Mouse (Mus musculus) forebrain, embryonic 13.5 days (tissue): ENCODE results near the gene Olfm1. TPM values are rescaled to one million over a fixed set of nuclear protein-coding genes. Genes with fewer than 3 reads are reported as not detected.

Experiments used
- ATAC-seq: fragments of 200-750 bp; cut with Nextera tagmentation; 2 replicates; pipeline ENCODE4 v1.8.0; 2017
- H3K27ac ChIP-seq: fragments of 300-500 bp; sonication (generic); 2 replicates; pipeline ENCODE4 v1.5.1; 2015; ENCODE audit warnings: inconsistent platforms, mild to moderate bottlenecking, moderate library complexity
- H3K27me3 ChIP-seq: fragments of 300-500 bp; sonication (generic); 2 replicates; pipeline ENCODE4 v1.6.1; 2015; ENCODE audit warnings: mild to moderate bottlenecking, inconsistent platforms
- H3K36me3 ChIP-seq: fragments of 300-500 bp; sonication (generic); 2 replicates; pipeline ENCODE4 v1.6.1; 2015; ENCODE audit warnings: mild to moderate bottlenecking, inconsistent platforms; ENCODE audit not compliant: poor library complexity, severe bottlenecking
- H3K4me1 ChIP-seq: fragments of 300-500 bp; sonication (generic); 2 replicates; pipeline ENCODE4 v1.6.1; 2015; ENCODE audit warnings: inconsistent platforms
- H3K4me2 ChIP-seq: fragments of 300-500 bp; sonication (generic); 2 replicates; pipeline ENCODE4 v1.6.1; 2015; ENCODE audit warnings: inconsistent platforms, mild to moderate bottlenecking, moderate library complexity
- H3K4me3 ChIP-seq: fragments of 300-500 bp; sonication (generic); 2 replicates; pipeline ENCODE4 v1.5.1; 2015; ENCODE audit warnings: mild to moderate bottlenecking, inconsistent platforms
- H3K9ac ChIP-seq: fragments of 300-500 bp; sonication (generic); 2 replicates; pipeline ENCODE4 v1.6.1; 2015; ENCODE audit warnings: mild to moderate bottlenecking, inconsistent platforms
- H3K9me3 ChIP-seq: fragments of 300-500 bp; sonication (generic); replicated peaks from 2 replicates; pipeline ENCODE4 v1.6.1; 2016; ENCODE audit warnings: inconsistent platforms
- WGBS: fragments of 180-500 bp; shearing (Covaris S2); methylation state at CpG from one replicate; pipeline ENCODE4 v1.1.7; 2015; 5-methylcytosine and 5-hydroxymethylcytosine counted together
- polyA plus RNA-seq: library from polyadenylated mRNA; unstranded; fragments of >200 nt; fragmentation: Nextera tagmentation; extraction: Ambion mirVana; gene quantifications from 2 replicates; pipeline ENCODE4 v1.2.1, GENCODE M21; 2015

Gene Olfm1
- polyA plus RNA-seq, 1 experiment from 2014 or later = 136 TPM

DNA sequence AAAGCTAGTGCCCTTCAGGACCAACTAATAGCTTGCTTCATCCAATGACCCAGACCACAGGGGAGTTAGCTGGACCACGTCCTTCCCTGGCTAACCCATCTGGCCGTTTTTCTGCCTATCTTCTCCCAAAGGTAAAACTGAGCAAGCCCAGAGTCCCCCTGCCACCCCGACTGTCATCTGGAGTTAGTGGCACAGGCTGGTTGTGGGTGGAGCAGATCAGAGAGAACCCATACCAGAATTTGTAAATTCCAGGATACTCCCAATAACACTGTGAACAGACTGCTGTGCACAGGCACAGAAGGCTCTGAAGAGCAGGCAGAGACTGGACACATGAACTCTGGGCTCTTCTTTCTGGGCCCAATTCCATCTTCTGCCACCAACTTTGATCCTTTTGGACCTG lies 82.6 kb downstream of the Olfm1 start:
- no peak overlapping the region for H3K4me3 ChIP-seq
- peaks cover 25% of the 10 kb centered on the region for H3K4me1 ChIP-seq
- no peak for ATAC-seq
- H3K4me2 ChIP-seq = no peak overlapping the region
- no peaks in the 10 kb centered on the region for H3K27me3 ChIP-seq
- H3K36me3 ChIP-seq = no peaks in the 10 kb centered on the region
- no peaks in the 10 kb centered on the region for H3K9me3 ChIP-seq
- WGBS = 80% methylated on average over 3 of the region's 3 CpGs
- H3K9ac ChIP-seq = no peak overlapping the region
- H3K27ac ChIP-seq = no peak overlapping the region

DNA sequence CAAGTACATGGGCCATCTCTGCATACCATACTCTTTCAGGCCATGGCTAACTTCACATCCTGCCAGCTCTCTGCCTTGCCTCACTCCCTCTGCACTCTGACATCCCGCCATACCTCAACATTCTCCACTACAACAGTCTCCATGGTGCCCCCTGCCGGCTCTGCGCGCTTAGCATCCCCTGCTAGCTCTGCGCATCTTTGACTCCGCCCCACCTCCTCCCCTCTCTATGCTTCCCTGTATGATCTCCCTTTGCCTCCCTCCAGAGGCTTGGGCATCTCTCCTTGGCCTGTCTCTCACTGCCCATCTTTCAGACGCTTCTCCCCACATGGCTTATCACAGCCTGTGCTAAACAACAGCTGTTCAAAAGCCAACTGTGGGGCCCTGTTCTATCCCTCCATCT lies 85.4 kb downstream of the Olfm1 start:
- Histone ChIP-seq H3K9me3 (no peaks in the 10 kb centered on the region), H3K4me3 (no peak overlapping the region), H3K36me3 (no peaks in the 10 kb centered on the region), H3K9ac (no peak overlapping the region), H3K27me3 (no peaks in the 10 kb centered on the region), H3K4me2 (no peak overlapping the region), H3K4me1 (peaks cover 14% of the 10 kb centered on the region; the same call in 1 of the 2 replicates), H3K27ac (no peak overlapping the region)
- peak; percentile 48; the same call in 1 of the 2 replicates for ATAC-seq
- WGBS = 6% methylated on average over 7 of the region's 7 CpGs

DNA sequence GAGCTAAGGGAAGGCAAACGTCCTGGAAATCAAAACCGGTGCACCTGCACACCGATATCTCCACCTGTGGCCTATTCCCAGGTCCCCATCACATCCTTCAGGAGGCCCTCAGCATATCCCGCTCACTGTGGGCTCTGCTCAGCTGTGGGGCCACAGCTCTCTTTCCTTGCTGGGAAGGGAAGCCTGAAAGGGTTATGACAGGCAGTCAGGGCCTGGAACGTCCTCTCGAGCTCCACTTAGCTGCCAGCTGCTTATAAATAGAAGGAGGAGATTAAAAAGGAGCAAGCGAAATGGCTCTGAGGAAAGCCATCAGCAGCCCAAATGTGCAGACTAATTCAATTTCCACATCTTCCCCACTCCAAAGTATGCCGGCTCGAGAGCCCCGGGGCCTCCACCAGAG lies 86.1 kb downstream of the Olfm1 start:
- no peak overlapping the region for H3K4me2 ChIP-seq
- H3K9me3 ChIP-seq = no peaks in the 10 kb centered on the region
- H3K36me3 ChIP-seq = no peaks in the 10 kb centered on the region
- H3K27me3 ChIP-seq = no peaks in the 10 kb centered on the region
- ATAC-seq = no peak
- H3K9ac ChIP-seq = 0 out of 2 replicates have a peak overlapping the region, but pooled peaks have one; percentile 2
- H3K4me3 ChIP-seq = no peak overlapping the region
- H3K4me1 ChIP-seq = peaks cover 14% of the 10 kb centered on the region; the same call in 1 of the 2 replicates
- 73% methylated on average over 10 of the region's 10 CpGs for WGBS
- peak overlapping the region; percentile 15; the same call in 1 of the 2 replicates for H3K27ac ChIP-seq

Other genes with a start within 250 kb of the Olfm1 start
- gene Fcnb, start 108.1 kb upstream of the Olfm1 start, polyA plus RNA-seq = not detected in 2 replicates